Mouse (Mus musculus): ENCODE measurements at regions not wholly inside any gene's neighbourhood (a gene's known extent, or its start where the extent isn't known, plus 50 kb on each side); places are given as distances from the start of the nearest gene placed in this dataset.

GRCm38 (mm10) chr4:56373746-56374145 lies 366.1 kb upstream of the Gm26657 start:
- Histone ChIP-seq H3K27me3 (ENCODE audit: control insufficient read depth, insufficient read depth, low read depth, low read length) (no peaks in the 10 kb centered on the region), H3K36me3 (ENCODE audit: control insufficient read depth, insufficient read depth, low read length) (no peaks in the 10 kb centered on the region), H3K9ac (ENCODE audit: low read depth, low read length) (no peak overlapping the region), H3K4me1 (ENCODE audit: control insufficient read depth, insufficient read depth, low read length) (no peaks in the 10 kb centered on the region), H3K9me3 (replicated peaks; ENCODE audit: control insufficient read depth, low read length, poor library complexity, severe bottlenecking) (no peaks in the 10 kb centered on the region), H3K27ac (ENCODE audit: low read length) (no peak overlapping the region), H3K4me2 (ENCODE audit: low read length) (no peak overlapping the region), H3K4me3 (ENCODE audit: low read depth, low read length) (no peak overlapping the region)
- 73% methylated on average over 4 of the region's 4 CpGs for WGBS
- no peak for ATAC-seq

GRCm38 (mm10) chr4:56373167-56373566 lies 366.7 kb upstream of the Gm26657 start:
- Histone ChIP-seq H3K4me2 (ENCODE audit: low read length) (no peak overlapping the region), H3K27ac (ENCODE audit: low read length) (no peak overlapping the region), H3K4me3 (ENCODE audit: low read depth, low read length) (no peak overlapping the region), H3K9me3 (replicated peaks; ENCODE audit: control insufficient read depth, low read length, poor library complexity, severe bottlenecking) (no peaks in the 10 kb centered on the region), H3K36me3 (ENCODE audit: control insufficient read depth, insufficient read depth, low read length) (no peaks in the 10 kb centered on the region), H3K4me1 (ENCODE audit: control insufficient read depth, insufficient read depth, low read length) (no peaks in the 10 kb centered on the region), H3K9ac (ENCODE audit: low read depth, low read length) (no peak overlapping the region), H3K27me3 (ENCODE audit: control insufficient read depth, insufficient read depth, low read depth, low read length) (no peaks in the 10 kb centered on the region)
- 81% methylated on average over 4 of the region's 4 CpGs for WGBS
- no peak for ATAC-seq

GRCm38 (mm10) chr4:56372711-56373110 lies 367.2 kb upstream of the Gm26657 start:
- Histone ChIP-seq H3K27me3 (ENCODE audit: control insufficient read depth, insufficient read depth, low read depth, low read length) (no peaks in the 10 kb centered on the region), H3K4me1 (ENCODE audit: control insufficient read depth, insufficient read depth, low read length) (no peaks in the 10 kb centered on the region), H3K4me3 (ENCODE audit: low read depth, low read length) (no peak overlapping the region), H3K9ac (ENCODE audit: low read depth, low read length) (no peak overlapping the region), H3K9me3 (replicated peaks; ENCODE audit: control insufficient read depth, low read length, poor library complexity, severe bottlenecking) (no peaks in the 10 kb centered on the region), H3K27ac (ENCODE audit: low read length) (no peak overlapping the region), H3K36me3 (ENCODE audit: control insufficient read depth, insufficient read depth, low read length) (no peaks in the 10 kb centered on the region), H3K4me2 (ENCODE audit: low read length) (no peak overlapping the region)
- ATAC-seq = no peak
- 79% methylated on average over 7 of the region's 7 CpGs for WGBS

- no peaks in the 10 kb centered on the region for H3K36me3 ChIP-seq (ENCODE audit: control insufficient read depth, insufficient read depth, low read length)
- H3K9me3 ChIP-seq (replicated peaks; ENCODE audit: control insufficient read depth, low read length, poor library complexity, severe bottlenecking) = no peaks in the 10 kb centered on the region
- no peak for ATAC-seq
- H3K4me2 ChIP-seq (ENCODE audit: low read length) = no peak overlapping the region
- H3K27me3 ChIP-seq (ENCODE audit: control insufficient read depth, insufficient read depth, low read depth, low read length) = no peaks in the 10 kb centered on the region
- no peaks in the 10 kb centered on the region for H3K4me1 ChIP-seq (ENCODE audit: control insufficient read depth, insufficient read depth, low read length)
- H3K9ac ChIP-seq (ENCODE audit: low read depth, low read length) = no peak overlapping the region
- no peak overlapping the region for H3K4me3 ChIP-seq (ENCODE audit: low read depth, low read length)
- WGBS = 81% methylated on average over 6 of the region's 6 CpGs
- no peak overlapping the region for H3K27ac ChIP-seq (ENCODE audit: low read length)
Measured at GRCm38 (mm10) chr4:56364594-56364993, 375.3 kb upstream of the Gm26657 start.

- 47% methylated on average over 6 of the region's 6 CpGs for WGBS
Measured at GRCm38 (mm10) chr4:56362121-56362520, 377.7 kb upstream of the Gm26657 start.

GRCm38 (mm10) chr4:56349216-56349615 lies 390.7 kb upstream of the Gm26657 start:
- H3K9me3 ChIP-seq (replicated peaks; ENCODE audit: control insufficient read depth, low read length, poor library complexity, severe bottlenecking) = no peaks in the 10 kb centered on the region
- WGBS = 87% methylated on average over 5 of the region's 5 CpGs
- H3K4me3 ChIP-seq (ENCODE audit: low read depth, low read length) = no peak overlapping the region
- no peaks in the 10 kb centered on the region for H3K27me3 ChIP-seq (ENCODE audit: control insufficient read depth, insufficient read depth, low read depth, low read length)
- no peak overlapping the region for H3K9ac ChIP-seq (ENCODE audit: low read depth, low read length)
- no peak overlapping the region for H3K4me2 ChIP-seq (ENCODE audit: low read length)
- H3K36me3 ChIP-seq (ENCODE audit: control insufficient read depth, insufficient read depth, low read length) = no peaks in the 10 kb centered on the region
- H3K27ac ChIP-seq (ENCODE audit: low read length) = no peak overlapping the region
- no peaks in the 10 kb centered on the region for H3K4me1 ChIP-seq (ENCODE audit: control insufficient read depth, insufficient read depth, low read length)
- no peak for ATAC-seq

More at GRCm38 (mm10) chr4:56362121-56362520, 377.7 kb upstream of the Gm26657 start:
- H3K36me3 ChIP-seq (ENCODE audit: control insufficient read depth, insufficient read depth, low read length) = no peaks in the 10 kb centered on the region
- H3K4me3 ChIP-seq (ENCODE audit: low read depth, low read length) = no peak overlapping the region
- no peaks in the 10 kb centered on the region for H3K4me1 ChIP-seq (ENCODE audit: control insufficient read depth, insufficient read depth, low read length)
- no peak overlapping the region for H3K27ac ChIP-seq (ENCODE audit: low read length)
- no peaks in the 10 kb centered on the region for H3K27me3 ChIP-seq (ENCODE audit: control insufficient read depth, insufficient read depth, low read depth, low read length)
- no peaks in the 10 kb centered on the region for H3K9me3 ChIP-seq (replicated peaks; ENCODE audit: control insufficient read depth, low read length, poor library complexity, severe bottlenecking)
- no peak for ATAC-seq
- no peak overlapping the region for H3K9ac ChIP-seq (ENCODE audit: low read depth, low read length)
- no peak overlapping the region for H3K4me2 ChIP-seq (ENCODE audit: low read length)

- Histone ChIP-seq H3K36me3 (ENCODE audit: control insufficient read depth, insufficient read depth, low read length) (no peaks in the 10 kb centered on the region), H3K4me1 (ENCODE audit: control insufficient read depth, insufficient read depth, low read length) (no peaks in the 10 kb centered on the region), H3K4me2 (ENCODE audit: low read length) (no peak overlapping the region), H3K9ac (ENCODE audit: low read depth, low read length) (no peak overlapping the region), H3K4me3 (ENCODE audit: low read depth, low read length) (no peak overlapping the region), H3K27me3 (ENCODE audit: control insufficient read depth, insufficient read depth, low read depth, low read length) (no peaks in the 10 kb centered on the region), H3K27ac (ENCODE audit: low read length) (no peak overlapping the region), H3K9me3 (replicated peaks; ENCODE audit: control insufficient read depth, low read length, poor library complexity, severe bottlenecking) (no peaks in the 10 kb centered on the region)
- ATAC-seq = no peak
- 89% methylated on average over 5 of the region's 5 CpGs for WGBS
Measured at GRCm38 (mm10) chr4:56325156-56325555, 414.7 kb upstream of the Gm26657 start.

GRCm38 (mm10) chr4:56319134-56319533 lies 420.7 kb upstream of the Gm26657 start:
- H3K36me3 ChIP-seq (ENCODE audit: control insufficient read depth, insufficient read depth, low read length) = no peaks in the 10 kb centered on the region
- no peaks in the 10 kb centered on the region for H3K4me1 ChIP-seq (ENCODE audit: control insufficient read depth, insufficient read depth, low read length)
- H3K27me3 ChIP-seq (ENCODE audit: control insufficient read depth, insufficient read depth, low read depth, low read length) = no peaks in the 10 kb centered on the region
- WGBS = 79% methylated on average over 4 of the region's 4 CpGs
- no peak overlapping the region for H3K4me2 ChIP-seq (ENCODE audit: low read length)
- no peak for ATAC-seq
- H3K9ac ChIP-seq (ENCODE audit: low read depth, low read length) = no peak overlapping the region
- H3K27ac ChIP-seq (ENCODE audit: low read length) = no peak overlapping the region
- no peaks in the 10 kb centered on the region for H3K9me3 ChIP-seq (replicated peaks; ENCODE audit: control insufficient read depth, low read length, poor library complexity, severe bottlenecking)
- no peak overlapping the region for H3K4me3 ChIP-seq (ENCODE audit: low read depth, low read length)

GRCm38 (mm10) chr4:56305664-56306330 lies 434.1 kb upstream of the Gm26657 start:
- no peak overlapping the region for H3K9ac ChIP-seq (ENCODE audit: low read depth, low read length)
- H3K36me3 ChIP-seq (ENCODE audit: control insufficient read depth, insufficient read depth, low read length) = no peaks in the 10 kb centered on the region
- WGBS = 84% methylated on average over 6 of the region's 6 CpGs
- no peaks in the 10 kb centered on the region for H3K4me1 ChIP-seq (ENCODE audit: control insufficient read depth, insufficient read depth, low read length)
- no peak for ATAC-seq
- no peaks in the 10 kb centered on the region for H3K27me3 ChIP-seq (ENCODE audit: control insufficient read depth, insufficient read depth, low read depth, low read length)
- H3K9me3 ChIP-seq (replicated peaks; ENCODE audit: control insufficient read depth, low read length, poor library complexity, severe bottlenecking) = no peaks in the 10 kb centered on the region
- H3K4me3 ChIP-seq (ENCODE audit: low read depth, low read length) = no peak overlapping the region
- H3K4me2 ChIP-seq (ENCODE audit: low read length) = no peak overlapping the region
- H3K27ac ChIP-seq (ENCODE audit: low read length) = no peak overlapping the region

Data from midbrain, embryonic 16.5 days (tissue).